ENCODE assay signal across 19 mouse cellular contexts in genomic region chr19:58255394-58255793, GRCm38 (mm10).
A peak's percentile ranks its signal among the peaks of the same experiment; 100 is the strongest.
DNase-seq lines count a peak whose midpoint lies in the region; ATAC-seq and TF ChIP-seq lines count a peak whose summit lies in the region.
"Had no signal": no experiment of that assay in that cellular context is flagged by ENCODE, and none has a peak within 500 bp of the region (broad histone marks: within the 10 kb centered on the region; RNA-seq: fewer than 3 reads in every experiment).

No protein-coding gene starts in this region.

- intact Hi-C loops in left cerebral cortex, postnatal 4 days (cut with DNase I), result no loop called here
- intact Hi-C loops in left cerebral cortex, postnatal 14 days (cut with DNase I), result no loop called here

- H3K9me3 ChIP-seq in forebrain, postnatal 0 days (ENCODE audit: low read length), result no peaks in the 10 kb centered on the region
- no peaks in the 10 kb centered on the region for H3K9me3 ChIP-seq in forebrain, embryonic 12.5 days
- no peaks in the 10 kb centered on the region for H3K9me3 ChIP-seq in intestine, embryonic 16.5 days (ENCODE audit: control insufficient read depth, low read length)
- H3K9me3 ChIP-seq: embryonic facial prominence, embryonic 10.5 days; limb, embryonic 13.5 days; liver, embryonic 12.5 days; midbrain, embryonic 13.5 days had no signal

- H3K4me3 ChIP-seq in forebrain, postnatal 0 days (ENCODE audit: low read depth, low read length), result no peak overlapping the region
- H3K4me3 ChIP-seq in forebrain, embryonic 12.5 days (replicated peaks), result no peak overlapping the region
- H3K4me3 ChIP-seq in intestine, embryonic 16.5 days (ENCODE audit: low read length), result no peak overlapping the region
- H3K4me3 ChIP-seq: embryonic facial prominence, embryonic 10.5 days; limb, embryonic 13.5 days; liver, embryonic 12.5 days; midbrain, embryonic 13.5 days had no signal

- 51% methylated on average over 7 of the region's 7 CpGs for WGBS in forebrain, postnatal 0 days
- WGBS in forebrain, embryonic 12.5 days, result 89% methylated on average over 7 of the region's 7 CpGs
- WGBS in intestine, embryonic 16.5 days, result 78% methylated on average over 7 of the region's 7 CpGs

- H3K4me1 ChIP-seq in forebrain, postnatal 0 days (ENCODE audit: insufficient read depth), result no peaks in the 10 kb centered on the region
- peaks cover 22% of the 10 kb centered on the region for H3K4me1 ChIP-seq in forebrain, embryonic 12.5 days
- no peaks in the 10 kb centered on the region for H3K4me1 ChIP-seq in intestine, embryonic 16.5 days (ENCODE audit: control insufficient read depth, insufficient read depth, low read length)
- H3K4me1 ChIP-seq: limb, embryonic 13.5 days; liver, embryonic 12.5 days had no signal

- no peak for ATAC-seq in forebrain, postnatal 0 days
- no peak for ATAC-seq in forebrain, embryonic 12.5 days (ENCODE audit: low FRiP score)
- ATAC-seq in intestine, embryonic 16.5 days, result no peak
- ATAC-seq: CD4-positive, CD25-positive, alpha-beta regulatory T cell, adult 4 months; liver, embryonic 12.5 days; midbrain, embryonic 13.5 days had no signal

- peak; percentile 33 for DNase-seq in forebrain, postnatal 0 days
- peak; percentile 27 for DNase-seq in left cerebral cortex, postnatal 4 days
- no peak for DNase-seq in left cerebral cortex, postnatal 14 days (ENCODE audit: low spot score in 2 of 2)
- DNase-seq in MN1 (ENCODE audit: low spot score), result peak; percentile 14
- DNase-seq in brain, adult 2 months (ENCODE audit: low read depth, low spot score), result peak; percentile 50
- DNase-seq in urinary bladder, postnatal 36 days (ENCODE audit: low spot score in 2 of 2), result no peak
- DNase-seq: adrenal gland, adult 8-10 months; cerebellum, adult 8-10 months; kidney, adult 18-20 months; lung, adult 18-20 months; lung, postnatal 10 days had no signal

- H3K9ac ChIP-seq in forebrain, postnatal 0 days, result no peak overlapping the region
- no peak overlapping the region for H3K9ac ChIP-seq in forebrain, embryonic 12.5 days
- H3K9ac ChIP-seq in intestine, embryonic 16.5 days (ENCODE audit: low read depth, low read length), result no peak overlapping the region
- H3K9ac ChIP-seq: limb, embryonic 13.5 days; liver, embryonic 12.5 days; midbrain, embryonic 13.5 days had no signal

- no peak for TF ChIP-seq CTCF in forebrain, postnatal 0 days (IDR thresholded peaks at IDR 0.05; ENCODE audit: low read depth)

- H3K27me3 ChIP-seq in forebrain, postnatal 0 days (ENCODE audit: insufficient read depth, low read length), result 0 out of 2 replicates have a peak, but pooled peaks cover 3% of the 10 kb centered on the region
- H3K27me3 ChIP-seq in forebrain, embryonic 12.5 days, result peaks cover 27% of the 10 kb centered on the region
- no peaks in the 10 kb centered on the region for H3K27me3 ChIP-seq in intestine, embryonic 16.5 days (replicated peaks; ENCODE audit: control insufficient read depth, insufficient read depth, low read length)
- H3K27me3 ChIP-seq: limb, embryonic 13.5 days; liver, embryonic 12.5 days had no signal

- no peak overlapping the region for H3K4me2 ChIP-seq in forebrain, postnatal 0 days (ENCODE audit: low read depth)
- H3K4me2 ChIP-seq in forebrain, embryonic 12.5 days, result no peak overlapping the region
- H3K4me2 ChIP-seq in intestine, embryonic 16.5 days (ENCODE audit: low read depth, low read length), result no peak overlapping the region
- H3K4me2 ChIP-seq: limb, embryonic 13.5 days; liver, embryonic 12.5 days; midbrain, embryonic 13.5 days had no signal

- H3K36me3 ChIP-seq in forebrain, postnatal 0 days (ENCODE audit: insufficient read depth), result no peaks in the 10 kb centered on the region
- no peaks in the 10 kb centered on the region for H3K36me3 ChIP-seq in forebrain, embryonic 12.5 days (replicated peaks)
- H3K36me3 ChIP-seq in intestine, embryonic 16.5 days (ENCODE audit: control insufficient read depth, insufficient read depth, low read length), result no peaks in the 10 kb centered on the region
- H3K36me3 ChIP-seq: embryonic facial prominence, embryonic 10.5 days; limb, embryonic 13.5 days; liver, embryonic 12.5 days; midbrain, embryonic 13.5 days had no signal

- no peak overlapping the region for H3K27ac ChIP-seq in forebrain, postnatal 0 days (ENCODE audit: low read depth, low read length)
- no peak overlapping the region for H3K27ac ChIP-seq in forebrain, embryonic 12.5 days
- no peak overlapping the region for H3K27ac ChIP-seq in intestine, embryonic 16.5 days (ENCODE audit: low read length)
- H3K27ac ChIP-seq: embryonic facial prominence, embryonic 10.5 days; kidney, postnatal 0 days; limb, embryonic 13.5 days; liver, embryonic 12.5 days; midbrain, embryonic 13.5 days had no signal

Comparison
In these comparisons a context has a peak if more than half of its experiments do, and no peak if none do; other contexts are left out.
1. DNase-seq: peak in forebrain, postnatal 0 days (single experiment), left cerebral cortex, postnatal 4 days (single experiment), MN1 (single experiment) and brain, adult 2 months (single experiment); none in left cerebral cortex, postnatal 14 days (0 of 2) and urinary bladder, postnatal 36 days (0 of 2).